Mouse (Mus musculus) neural tube, embryonic 13.5 days (tissue): Measurements from ENCODE around the gene Mlec. TPM values are rescaled to one million over a fixed set of nuclear protein-coding genes. Genes with fewer than 3 reads are reported as not detected.

ENCODE experiments used
- ATAC-seq: fragments of 200-750 bp; cut with Nextera tagmentation; 2 replicates; pipeline ENCODE4 v1.8.0; 2017; ENCODE audit warnings: low read depth, mild to moderate bottlenecking, moderate TSS enrichment, moderate library complexity
- H3K27ac ChIP-seq: fragments of 300-500 bp; sonication (generic); replicated peaks from 2 replicates; pipeline ENCODE4 v1.5.1; 2015; ENCODE audit warnings: moderate library complexity, mild to moderate bottlenecking, inconsistent platforms
- H3K27me3 ChIP-seq: fragments of 300-500 bp; sonication (generic); 2 replicates; pipeline ENCODE4 v1.6.1; 2015; ENCODE audit warnings: mild to moderate bottlenecking, inconsistent platforms
- H3K36me3 ChIP-seq: fragments of 300-500 bp; sonication (generic); 2 replicates; pipeline ENCODE4 v1.6.1; 2015; ENCODE audit warnings: mild to moderate bottlenecking, inconsistent platforms
- H3K4me1 ChIP-seq: fragments of 300-500 bp; sonication (generic); replicated peaks from 2 replicates; pipeline ENCODE4 v1.6.1; 2015; ENCODE audit warnings: inconsistent platforms
- H3K4me2 ChIP-seq: fragments of 300-500 bp; sonication (generic); 2 replicates; pipeline ENCODE4 v1.6.1; 2015; ENCODE audit warnings: inconsistent platforms, mild to moderate bottlenecking, moderate library complexity
- H3K4me3 ChIP-seq: fragments of 300-500 bp; sonication (generic); 2 replicates; pipeline ENCODE4 v1.5.1; 2015; ENCODE audit warnings: mild to moderate bottlenecking, inconsistent platforms
- H3K9ac ChIP-seq: fragments of 300-500 bp; sonication (generic); 2 replicates; pipeline ENCODE4 v1.6.1; 2015; ENCODE audit warnings: moderate library complexity, mild to moderate bottlenecking, inconsistent platforms
- H3K9me3 ChIP-seq: fragments of 300-500 bp; sonication (generic); 2 replicates; pipeline ENCODE4 v1.6.1; 2016; ENCODE audit warnings: inconsistent platforms
- WGBS: fragments of 180-500 bp; shearing (Covaris S2); methylation state at CpG from one replicate; pipeline ENCODE4 v1.1.7; 2015; 5-methylcytosine and 5-hydroxymethylcytosine counted together
- polyA plus RNA-seq: library from polyadenylated mRNA; unstranded; fragments of >200 nt; fragmentation: Nextera tagmentation; extraction: Ambion mirVana; gene quantifications from 2 replicates; pipeline ENCODE4 v1.2.1, GENCODE M21; 2015

Mlec gene
- polyA plus RNA-seq, 1 experiment from 2014 or later = 33.5 TPM

DNA sequence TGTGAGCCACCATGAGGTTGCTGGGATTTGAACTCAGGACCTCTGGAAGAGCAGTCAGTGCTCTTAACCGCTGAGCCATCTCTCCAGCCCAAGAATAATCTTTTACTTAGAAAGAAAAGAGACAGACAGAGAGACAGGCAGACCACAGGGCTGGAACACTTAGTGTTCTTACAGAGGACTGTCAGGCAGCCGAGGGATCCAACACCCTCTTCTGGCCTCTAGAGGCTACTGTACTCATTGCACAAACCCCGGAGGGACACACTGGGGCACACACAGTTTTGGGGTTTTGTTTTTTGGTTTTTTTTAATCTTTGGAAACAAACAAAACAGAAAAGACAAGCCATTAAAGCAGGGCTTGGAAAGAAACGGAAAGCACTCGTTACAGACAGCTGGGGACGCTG, 28.7 kb downstream of the Mlec start:
- H3K27ac ChIP-seq = no peak overlapping the region
- H3K4me2 ChIP-seq = no peak overlapping the region
- no peaks in the 10 kb centered on the region for H3K9me3 ChIP-seq
- H3K36me3 ChIP-seq = peaks cover 55% of the 10 kb centered on the region
- H3K4me3 ChIP-seq = no peak overlapping the region
- peaks cover 33% of the 10 kb centered on the region for H3K4me1 ChIP-seq
- ATAC-seq = no peak
- 88% methylated on average over 6 of the region's 6 CpGs for WGBS
- H3K9ac ChIP-seq = no peak overlapping the region
- no peaks in the 10 kb centered on the region for H3K27me3 ChIP-seq

DNA sequence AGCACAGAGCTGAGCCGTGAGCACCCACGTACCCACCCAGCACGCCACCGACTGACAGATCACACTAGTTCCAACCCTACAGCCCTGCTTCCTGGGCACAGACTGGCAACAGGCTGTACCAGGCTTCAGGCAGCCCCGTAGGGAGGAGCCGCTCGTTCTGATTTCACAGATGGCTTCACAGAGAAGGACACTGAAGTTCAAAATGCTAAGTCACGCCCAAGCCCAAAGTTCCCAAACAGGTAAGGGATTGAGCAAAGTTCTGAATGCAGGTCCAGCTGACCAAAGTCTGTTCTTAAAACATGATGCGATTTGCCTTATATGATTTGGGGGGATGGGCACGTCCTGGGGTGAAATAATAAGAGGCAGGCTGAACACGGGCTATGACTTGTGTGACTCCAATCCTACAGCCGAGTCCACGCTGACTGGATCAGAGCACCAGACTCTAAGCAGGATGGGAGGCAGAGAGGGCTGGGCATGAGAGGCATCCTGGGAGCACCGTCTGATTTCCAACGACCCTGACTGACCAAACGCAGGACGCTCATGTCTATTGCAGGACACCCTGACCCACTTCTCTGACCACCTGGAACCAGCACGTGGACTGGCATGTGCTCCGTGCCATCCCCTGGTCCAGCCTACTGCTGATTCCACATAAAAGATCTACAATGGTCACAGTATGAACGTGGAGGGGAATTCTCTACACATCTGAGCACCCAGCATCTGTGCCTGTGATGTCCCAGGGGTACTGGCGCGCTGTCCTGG, 30.4 kb downstream of the Mlec start:
- H3K4me1 ChIP-seq = peaks cover 16% of the 10 kb centered on the region
- 93% methylated on average over 22 of the region's 22 CpGs for WGBS
- H3K4me3 ChIP-seq = no peak overlapping the region
- no peak for ATAC-seq
- H3K4me2 ChIP-seq = no peak overlapping the region
- H3K9me3 ChIP-seq = no peaks in the 10 kb centered on the region
- H3K27me3 ChIP-seq = no peaks in the 10 kb centered on the region
- H3K36me3 ChIP-seq = peaks cover 69% of the 10 kb centered on the region
- no peak overlapping the region for H3K27ac ChIP-seq
- H3K9ac ChIP-seq = no peak overlapping the region

DNA sequence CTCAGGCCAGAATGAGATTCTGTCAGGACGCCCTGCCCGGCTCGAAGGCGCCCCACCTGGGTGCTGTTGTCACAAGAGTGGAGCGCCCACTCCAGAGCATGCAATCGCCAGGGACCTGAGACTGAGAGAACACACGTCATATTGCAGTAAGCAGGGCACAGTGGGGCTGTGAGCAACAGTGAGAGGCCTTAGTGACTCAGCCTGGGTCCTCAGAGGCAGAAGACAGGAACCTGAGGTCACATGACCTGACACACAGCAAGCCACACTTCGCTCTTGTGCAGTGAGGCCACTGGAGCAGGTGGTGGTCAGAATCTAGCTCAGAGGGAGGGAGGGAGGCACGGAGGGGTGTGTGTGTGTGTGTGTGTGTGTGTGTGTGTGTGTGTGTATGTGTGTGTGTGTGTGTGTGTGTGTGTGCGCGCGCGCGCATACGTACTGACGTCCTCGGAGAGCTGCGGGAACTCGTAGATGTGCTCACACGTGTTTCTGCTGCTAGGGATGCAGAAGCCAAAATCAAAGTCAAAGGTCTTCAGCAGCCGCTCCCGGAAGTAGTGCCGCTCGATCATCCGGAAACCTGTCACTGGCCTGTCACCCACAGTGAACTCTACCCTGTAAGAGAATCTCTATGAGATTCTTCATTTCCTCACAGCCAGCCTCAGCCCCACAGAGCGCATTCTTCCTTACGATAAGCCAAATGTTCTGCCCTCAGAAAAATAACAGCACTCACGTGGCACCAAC, 31.2 kb downstream of the Mlec start:
- WGBS = 89% methylated on average over 28 of the region's 28 CpGs

DNA sequence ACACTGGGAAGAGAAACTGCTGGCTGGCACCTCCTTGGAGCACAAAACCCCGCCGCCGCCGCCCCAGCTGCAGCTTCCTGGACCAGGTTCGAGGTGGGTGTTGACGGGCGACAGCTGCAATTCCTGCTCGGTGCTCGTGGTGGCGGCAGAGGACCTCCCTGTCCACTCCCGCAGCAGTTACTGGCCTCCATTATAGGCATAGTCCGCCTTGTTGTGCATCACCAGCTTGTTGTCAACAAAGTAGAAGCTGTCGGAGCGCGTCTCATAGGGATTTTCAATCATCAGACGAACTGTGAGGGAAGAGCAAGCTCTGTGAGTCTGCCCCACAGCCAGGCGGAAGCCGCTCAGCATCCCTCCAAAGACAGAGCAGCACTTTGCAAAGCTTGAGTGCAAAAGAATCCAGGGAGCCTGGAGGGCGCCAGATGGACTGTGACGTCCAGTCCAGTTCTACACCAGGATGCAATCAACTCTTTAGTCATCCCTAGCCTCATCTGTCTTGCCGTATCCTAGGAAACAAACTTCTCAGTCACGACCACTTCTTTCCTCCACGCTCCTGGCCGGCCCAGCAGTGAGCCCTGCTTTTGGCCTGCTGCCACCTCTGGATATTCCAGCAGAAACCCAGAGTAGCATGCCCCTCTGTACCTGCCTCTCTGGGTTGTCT, 32.6 kb downstream of the Mlec start:
- no peak overlapping the region for H3K9ac ChIP-seq
- peaks cover 10% of the 10 kb centered on the region for H3K4me1 ChIP-seq
- peak overlapping the region; percentile 73 for H3K27ac ChIP-seq
- peak; percentile 68 for ATAC-seq
- H3K4me3 ChIP-seq = no peak overlapping the region
- H3K4me2 ChIP-seq = peak overlapping the region; percentile 25; the same call in 1 of the 2 replicates
- no peaks in the 10 kb centered on the region for H3K27me3 ChIP-seq
- H3K9me3 ChIP-seq = no peaks in the 10 kb centered on the region
- peaks cover 69% of the 10 kb centered on the region for H3K36me3 ChIP-seq
- 19% methylated on average over 24 of the region's 24 CpGs for WGBS

More for the DNA sequence above, 31.2 kb downstream of the Mlec start:
- Histone ChIP-seq H3K4me1 (peaks cover 13% of the 10 kb centered on the region), H3K27ac (no peak overlapping the region), H3K4me3 (no peak overlapping the region), H3K9me3 (no peaks in the 10 kb centered on the region), H3K9ac (no peak overlapping the region), H3K36me3 (peaks cover 70% of the 10 kb centered on the region), H3K4me2 (no peak overlapping the region), H3K27me3 (no peaks in the 10 kb centered on the region)
- no peak for ATAC-seq

DNA sequence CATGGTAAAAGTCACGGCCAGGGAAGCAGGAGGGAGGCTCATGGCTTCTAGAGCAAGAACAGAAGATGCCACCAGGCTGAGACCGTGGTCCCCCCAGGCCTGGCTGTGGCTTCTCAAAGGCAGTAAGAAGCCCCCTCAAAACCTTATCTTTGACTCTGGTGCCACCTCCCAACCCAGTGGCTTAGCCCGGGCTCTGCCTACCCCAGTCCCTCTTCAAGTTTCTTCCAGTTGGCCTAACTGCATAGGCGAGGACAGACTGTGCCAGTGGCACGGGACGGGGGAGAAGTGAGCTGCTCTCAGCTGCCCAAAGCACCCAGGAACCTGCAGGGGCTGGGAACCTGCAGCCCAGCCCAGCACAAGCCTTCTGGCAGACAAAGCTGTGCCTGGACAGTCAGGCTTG, 33.3 kb downstream of the Mlec start:
- H3K27me3 ChIP-seq = no peaks in the 10 kb centered on the region
- ATAC-seq = no peak
- 94% methylated on average over 6 of the region's 6 CpGs for WGBS
- peaks cover 10% of the 10 kb centered on the region for H3K4me1 ChIP-seq
- no peak overlapping the region for H3K4me2 ChIP-seq
- H3K9ac ChIP-seq = no peak overlapping the region
- peaks cover 62% of the 10 kb centered on the region for H3K36me3 ChIP-seq
- H3K27ac ChIP-seq = no peak overlapping the region
- H3K9me3 ChIP-seq = no peaks in the 10 kb centered on the region
- H3K4me3 ChIP-seq = no peak overlapping the region

DNA sequence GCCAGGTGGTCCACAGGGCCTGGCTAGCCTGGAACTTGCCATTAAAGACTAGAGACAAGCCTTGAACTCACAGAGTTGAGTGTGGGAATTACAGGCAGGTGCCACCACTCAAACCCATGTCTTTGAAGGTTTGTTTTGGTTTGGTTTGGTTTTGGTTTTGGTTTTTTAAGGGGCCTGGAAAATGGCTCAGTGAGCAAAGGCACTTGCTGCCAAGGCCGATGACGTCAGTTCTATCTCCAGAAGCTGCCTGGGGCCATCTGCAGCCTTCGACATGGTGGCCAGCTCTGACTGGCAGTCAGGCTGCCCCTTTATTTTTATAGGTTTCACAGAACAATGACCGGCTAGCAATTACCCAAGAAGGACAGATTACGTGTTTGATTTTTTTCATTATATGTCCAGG, 37.0 kb downstream of the Mlec start:
- Histone ChIP-seq H3K9ac (no peak overlapping the region), H3K9me3 (no peaks in the 10 kb centered on the region), H3K4me3 (no peak overlapping the region), H3K27ac (no peak overlapping the region), H3K27me3 (no peaks in the 10 kb centered on the region), H3K4me1 (peaks cover 26% of the 10 kb centered on the region), H3K4me2 (no peak overlapping the region), H3K36me3 (peaks cover 42% of the 10 kb centered on the region)
- 62% methylated on average over 5 of the region's 5 CpGs for WGBS
- ATAC-seq = no peak

DNA sequence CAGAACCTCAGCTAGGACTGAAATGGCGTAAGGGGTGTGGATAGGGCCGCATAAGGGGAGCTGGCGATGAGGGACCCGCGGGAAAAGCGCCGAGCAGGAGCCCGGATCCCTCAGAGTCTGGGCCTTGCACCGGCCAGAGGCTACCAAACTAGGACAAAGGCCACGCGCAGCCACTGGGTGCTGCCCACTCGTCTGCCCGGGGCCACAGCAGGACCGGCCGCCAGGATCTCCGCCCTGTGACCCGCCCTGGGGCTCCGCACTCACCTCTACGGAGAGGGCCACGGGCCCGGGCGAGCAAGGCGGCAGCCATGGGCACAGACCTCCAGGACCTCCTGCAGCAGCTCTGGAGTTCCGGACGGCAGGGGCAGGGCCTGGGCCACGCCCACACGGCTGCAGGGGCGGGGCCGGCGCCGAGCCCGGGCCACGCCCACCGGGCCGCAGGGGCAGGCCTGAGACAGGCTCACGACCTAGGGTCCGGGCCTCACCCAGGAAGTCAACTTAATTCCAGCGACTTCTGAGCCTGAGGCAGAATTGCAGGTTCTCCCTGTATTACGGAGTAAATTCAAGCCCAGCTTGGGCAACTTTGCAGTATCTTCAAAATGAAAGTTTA, 38.9 kb downstream of the Mlec start, which contains the start of gene Acads:
Gene Acads, minus strand, starts transcription at position 386 of the 610 bp plus-strand sequence.
- Histone ChIP-seq H3K36me3 (peaks cover 44% of the 10 kb centered on the region), H3K4me3 (peak within 1 kb of the TSS; percentile 72), H3K9me3 (no peaks in the 10 kb centered on the region), H3K9ac (peak within 1 kb of the TSS; percentile 86), H3K4me1 (peaks cover 18% of the 10 kb centered on the region), H3K4me2 (peak within 1 kb of the TSS; percentile 74), H3K27ac (peak within 1 kb of the TSS; percentile 28; the same call in 1 of the 2 replicates), H3K27me3 (no peaks in the 10 kb centered on the region)
- peak; percentile 78 for ATAC-seq
- WGBS = under 1% methylated on average over 37 of the region's 39 CpGs

DNA sequence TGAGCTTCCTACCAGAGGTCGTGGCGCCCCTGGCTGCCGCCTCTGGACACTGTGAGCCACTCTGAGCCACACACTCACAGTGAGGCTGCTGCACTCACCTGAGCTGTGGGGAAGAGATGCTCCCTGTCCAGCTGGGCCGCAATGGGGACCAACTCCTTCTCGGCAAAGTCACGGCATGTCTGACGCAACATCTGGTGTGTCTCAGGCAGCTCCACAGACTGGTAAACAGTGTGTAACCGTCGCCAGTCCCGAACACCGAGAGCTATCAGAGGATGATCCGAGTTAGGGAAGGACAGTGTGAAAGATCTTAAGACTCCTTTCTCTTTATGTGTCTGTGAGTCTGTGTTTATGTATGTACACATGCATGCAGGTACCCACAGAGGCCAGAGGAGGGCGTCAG, 40.5 kb downstream of the Mlec start:
- no peak overlapping the region for H3K27ac ChIP-seq
- H3K27me3 ChIP-seq = no peaks in the 10 kb centered on the region
- no peak overlapping the region for H3K9ac ChIP-seq
- H3K4me1 ChIP-seq = peaks cover 18% of the 10 kb centered on the region
- H3K36me3 ChIP-seq = peaks cover 40% of the 10 kb centered on the region
- no peak overlapping the region for H3K4me3 ChIP-seq
- no peak overlapping the region for H3K4me2 ChIP-seq
- ATAC-seq = no peak
- 96% methylated on average over 13 of the region's 13 CpGs for WGBS
- no peaks in the 10 kb centered on the region for H3K9me3 ChIP-seq

DNA sequence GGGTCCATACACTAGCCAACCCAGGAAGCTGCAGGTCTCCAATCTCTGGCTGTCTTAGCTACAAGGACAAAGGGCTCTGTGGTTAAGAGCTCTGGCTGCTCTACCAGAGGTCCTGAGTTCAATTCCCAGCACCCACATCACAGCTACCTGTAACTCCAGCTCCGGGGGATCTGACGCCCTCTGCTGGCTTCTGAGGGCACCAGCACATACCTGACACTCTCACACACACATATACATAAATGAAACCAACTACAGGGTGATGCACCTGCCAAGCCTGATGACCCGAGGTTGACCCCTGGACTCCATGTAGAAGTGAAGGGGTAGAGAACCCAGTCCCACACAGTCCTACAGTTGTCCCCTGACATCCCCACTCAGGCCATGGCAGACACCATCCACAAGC, 41.6 kb downstream of the Mlec start:
- Histone ChIP-seq H3K4me3 (no peak overlapping the region), H3K9me3 (no peaks in the 10 kb centered on the region), H3K4me1 (peaks cover 18% of the 10 kb centered on the region), H3K9ac (no peak overlapping the region), H3K27ac (no peak overlapping the region), H3K27me3 (no peaks in the 10 kb centered on the region), H3K36me3 (peaks cover 49% of the 10 kb centered on the region), H3K4me2 (no peak overlapping the region)
- ATAC-seq = no peak
- 90% methylated on average over 3 of the region's 3 CpGs for WGBS

DNA sequence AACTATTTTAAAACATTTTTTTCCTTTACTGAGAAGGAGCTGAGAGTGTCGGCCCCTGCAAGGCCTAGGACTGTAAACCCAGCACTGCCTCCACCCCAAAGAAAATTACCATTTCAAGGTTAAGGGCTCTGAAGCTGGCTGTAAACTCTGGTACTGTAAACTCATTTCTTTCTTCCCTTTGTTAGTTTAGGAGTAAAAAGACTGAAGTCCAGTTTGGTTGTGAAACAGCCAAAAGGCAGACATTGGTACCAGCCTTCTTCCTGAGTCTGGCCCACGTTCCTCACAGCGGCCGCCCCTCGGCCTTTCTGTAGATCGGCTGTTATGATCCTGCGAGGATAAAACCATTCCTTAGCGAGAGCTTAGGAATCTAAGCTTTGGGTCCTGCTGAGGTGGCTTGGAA, 43.5 kb downstream of the Mlec start:
- H3K4me3 ChIP-seq = no peak overlapping the region
- no peak overlapping the region for H3K9ac ChIP-seq
- no peak overlapping the region for H3K27ac ChIP-seq
- H3K27me3 ChIP-seq = no peaks in the 10 kb centered on the region
- H3K4me1 ChIP-seq = peaks cover 30% of the 10 kb centered on the region
- no peak for ATAC-seq
- H3K9me3 ChIP-seq = no peaks in the 10 kb centered on the region
- no peak overlapping the region for H3K4me2 ChIP-seq
- H3K36me3 ChIP-seq = peaks cover 55% of the 10 kb centered on the region
- WGBS = 94% methylated on average over 8 of the region's 8 CpGs

DNA sequence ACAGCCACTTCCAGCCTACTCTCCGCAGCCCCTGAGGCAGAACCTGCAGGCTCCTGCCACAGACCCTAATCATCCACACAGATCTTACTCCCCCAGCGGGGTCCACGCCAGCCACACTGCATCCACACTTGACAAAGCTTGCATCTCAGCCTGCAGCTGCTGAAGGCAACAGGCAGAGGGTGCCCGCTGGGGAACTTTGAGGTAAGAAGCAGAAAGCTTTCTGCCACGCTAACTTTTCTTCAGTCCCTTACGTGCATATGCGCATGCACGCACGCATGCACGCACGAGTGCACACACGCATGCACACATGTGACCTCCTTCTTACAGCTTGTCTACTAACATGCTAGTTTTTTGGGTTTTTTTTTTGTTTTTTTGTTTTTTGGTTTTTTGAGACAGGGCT, 44.7 kb downstream of the Mlec start:
- no peak overlapping the region for H3K4me2 ChIP-seq
- no peak overlapping the region for H3K27ac ChIP-seq
- H3K9me3 ChIP-seq = no peaks in the 10 kb centered on the region
- WGBS = 95% methylated on average over 12 of the region's 12 CpGs
- ATAC-seq = no peak
- no peak overlapping the region for H3K9ac ChIP-seq
- H3K27me3 ChIP-seq = no peaks in the 10 kb centered on the region
- peaks cover 17% of the 10 kb centered on the region for H3K4me1 ChIP-seq
- H3K4me3 ChIP-seq = no peak overlapping the region
- peaks cover 55% of the 10 kb centered on the region for H3K36me3 ChIP-seq

DNA sequence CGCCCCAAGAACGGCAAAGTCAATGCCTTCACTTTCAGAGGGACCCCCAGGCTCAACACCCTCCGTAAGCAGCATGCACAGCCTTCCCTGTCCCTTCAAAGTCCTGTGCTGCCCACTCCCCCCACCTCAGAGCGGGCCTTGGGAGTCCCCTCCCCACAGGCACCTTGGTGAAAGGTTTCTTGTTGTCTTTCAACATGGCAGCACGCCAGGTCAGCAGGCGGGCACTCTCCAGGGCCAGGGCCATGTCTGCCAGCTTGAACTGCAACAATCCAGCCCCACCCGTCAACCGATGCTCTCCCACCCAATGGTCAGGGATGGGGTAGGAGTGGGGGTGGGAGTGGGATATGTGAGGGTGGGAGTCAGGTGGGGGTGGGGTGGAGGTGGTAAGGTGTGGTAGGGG, 46.8 kb downstream of the Mlec start:
- H3K4me3 ChIP-seq = no peak overlapping the region
- H3K9me3 ChIP-seq = no peaks in the 10 kb centered on the region
- peaks cover 40% of the 10 kb centered on the region for H3K36me3 ChIP-seq
- H3K9ac ChIP-seq = no peak overlapping the region
- 83% methylated on average over 8 of the region's 8 CpGs for WGBS
- H3K27me3 ChIP-seq = no peaks in the 10 kb centered on the region
- peaks cover 12% of the 10 kb centered on the region; the same call in 1 of the 2 replicates for H3K4me1 ChIP-seq
- no peak for ATAC-seq
- no peak overlapping the region for H3K27ac ChIP-seq
- no peak overlapping the region for H3K4me2 ChIP-seq
